Mouse (Mus musculus) intestine, embryonic 15.5 days (tissue): ENCODE data around the gene Nr1h2. TPM values are rescaled to one million over a fixed set of nuclear protein-coding genes. Genes with fewer than 3 reads are reported as not detected.

Source experiments
- ATAC-seq: fragments of 200-750 bp; cut with Nextera tagmentation; 2 replicates; pipeline ENCODE4 v1.8.0; 2017; ENCODE audit warnings: moderate TSS enrichment, moderate library complexity
- H3K27ac ChIP-seq: fragments of 300-500 bp; sonication (generic); 2 replicates; pipeline ENCODE4 v1.5.1; 2015; ENCODE audit warnings: mild to moderate bottlenecking, inconsistent platforms
- H3K27me3 ChIP-seq: fragments of 300-500 bp; sonication (generic); replicated peaks from 2 replicates; pipeline ENCODE4 v1.6.1; 2015; ENCODE audit warnings: inconsistent platforms
- H3K36me3 ChIP-seq: fragments of 300-500 bp; sonication (generic); 2 replicates; pipeline ENCODE4 v1.6.1; 2015; ENCODE audit warnings: inconsistent platforms
- H3K4me1 ChIP-seq: fragments of 300-500 bp; sonication (generic); replicated peaks from 2 replicates; pipeline ENCODE4 v1.6.1; 2015; ENCODE audit warnings: inconsistent platforms
- H3K4me2 ChIP-seq: fragments of 300-500 bp; sonication (generic); replicated peaks from 2 replicates; pipeline ENCODE4 v1.6.1; 2015; ENCODE audit warnings: mild to moderate bottlenecking, inconsistent platforms
- H3K4me3 ChIP-seq: fragments of 300-500 bp; sonication (generic); replicated peaks from 2 replicates; pipeline ENCODE4 v1.5.1; 2015; ENCODE audit warnings: inconsistent platforms
- H3K9ac ChIP-seq: fragments of 300-500 bp; sonication (generic); 2 replicates; pipeline ENCODE4 v1.6.1; 2015; ENCODE audit warnings: inconsistent platforms
- H3K9me3 ChIP-seq: fragments of 300-500 bp; sonication (generic); 2 replicates; pipeline ENCODE4 v1.6.1; 2016; ENCODE audit warnings: inconsistent platforms
- WGBS: fragments of 180-500 bp; shearing (Covaris S2); methylation state at CpG from one replicate; pipeline ENCODE4 v1.1.7; 2015; 5-methylcytosine and 5-hydroxymethylcytosine counted together
- polyA plus RNA-seq: library from polyadenylated mRNA; unstranded; fragments of >200 nt; fragmentation: Nextera tagmentation; extraction: Ambion mirVana; gene quantifications from 2 replicates; pipeline ENCODE4 v1.2.1, GENCODE M21; 2015

Nr1h2 gene
- polyA plus RNA-seq, 1 experiment from 2014 or later = 66.3 TPM

GRCm38 (mm10) chr7:44546274-44546673, 7.5 kb downstream of the Nr1h2 start:
- Histone ChIP-seq H3K4me2 (no peak overlapping the region), H3K4me3 (no peak overlapping the region), H3K27me3 (no peaks in the 10 kb centered on the region), H3K9ac (no peak overlapping the region), H3K9me3 (no peaks in the 10 kb centered on the region), H3K36me3 (peaks cover 25% of the 10 kb centered on the region), H3K27ac (no peak overlapping the region), H3K4me1 (peaks cover 9% of the 10 kb centered on the region)
- ATAC-seq = no peak
- WGBS = 96% methylated on average over 3 of the region's 3 CpGs

- H3K27me3 ChIP-seq = no peaks in the 10 kb centered on the region
- peaks cover 32% of the 10 kb centered on the region for H3K36me3 ChIP-seq
- H3K27ac ChIP-seq = no peak overlapping the region
- peaks cover 9% of the 10 kb centered on the region for H3K4me1 ChIP-seq
- no peak overlapping the region for H3K4me2 ChIP-seq
- H3K4me3 ChIP-seq = no peak overlapping the region
- ATAC-seq = no peak
- 81% methylated on average over 12 of the region's 12 CpGs for WGBS
- no peak overlapping the region for H3K9ac ChIP-seq
- no peaks in the 10 kb centered on the region for H3K9me3 ChIP-seq
Observed at GRCm38 (mm10) chr7:44543071-44543470, 10.7 kb downstream of the Nr1h2 start.

- Histone ChIP-seq H3K27me3 (no peaks in the 10 kb centered on the region), H3K27ac (no peak overlapping the region), H3K9ac (no peak overlapping the region), H3K4me3 (no peak overlapping the region), H3K9me3 (no peaks in the 10 kb centered on the region), H3K36me3 (peaks cover 37% of the 10 kb centered on the region), H3K4me2 (no peak overlapping the region), H3K4me1 (peaks cover 5% of the 10 kb centered on the region)
- no peak for ATAC-seq
- WGBS = 95% methylated on average over 11 of the region's 11 CpGs
Observed at GRCm38 (mm10) chr7:44542555-44542954, 11.2 kb downstream of the Nr1h2 start.

- no peak for ATAC-seq
- Histone ChIP-seq H3K27me3 (no peaks in the 10 kb centered on the region), H3K4me3 (no peak overlapping the region), H3K9ac (no peak overlapping the region), H3K36me3 (peaks cover 58% of the 10 kb centered on the region), H3K4me1 (no peaks in the 10 kb centered on the region), H3K27ac (no peak overlapping the region), H3K9me3 (no peaks in the 10 kb centered on the region), H3K4me2 (no peak overlapping the region)
- 90% methylated on average over 41 of the region's 41 CpGs for WGBS
Observed at GRCm38 (mm10) chr7:44538756-44539624, 14.8 kb downstream of the Nr1h2 start.

GRCm38 (mm10) chr7:44537496-44537895, 16.3 kb downstream of the Nr1h2 start:
- Histone ChIP-seq H3K4me3 (no peak overlapping the region), H3K27ac (no peak overlapping the region), H3K4me2 (no peak overlapping the region), H3K9me3 (no peaks in the 10 kb centered on the region), H3K27me3 (no peaks in the 10 kb centered on the region), H3K36me3 (peaks cover 63% of the 10 kb centered on the region), H3K9ac (no peak overlapping the region), H3K4me1 (no peaks in the 10 kb centered on the region)
- ATAC-seq = no peak
- 95% methylated on average over 13 of the region's 13 CpGs for WGBS

- WGBS = 75% methylated on average over 7 of the region's 7 CpGs
- no peak overlapping the region for H3K4me2 ChIP-seq
- no peak overlapping the region for H3K27ac ChIP-seq
- peaks cover 60% of the 10 kb centered on the region for H3K36me3 ChIP-seq
- no peaks in the 10 kb centered on the region for H3K4me1 ChIP-seq
- H3K9ac ChIP-seq = no peak overlapping the region
- no peaks in the 10 kb centered on the region for H3K27me3 ChIP-seq
- no peak for ATAC-seq
- no peak overlapping the region for H3K4me3 ChIP-seq
- no peaks in the 10 kb centered on the region for H3K9me3 ChIP-seq
Observed at GRCm38 (mm10) chr7:44537009-44537408, 16.7 kb downstream of the Nr1h2 start.

GRCm38 (mm10) chr7:44536590-44536968, 17.2 kb downstream of the Nr1h2 start:
- no peak for ATAC-seq
- H3K9ac ChIP-seq = no peak overlapping the region
- H3K9me3 ChIP-seq = no peaks in the 10 kb centered on the region
- no peak overlapping the region for H3K4me2 ChIP-seq
- WGBS = 85% methylated on average over 6 of the region's 6 CpGs
- no peaks in the 10 kb centered on the region for H3K27me3 ChIP-seq
- no peak overlapping the region for H3K27ac ChIP-seq
- H3K36me3 ChIP-seq = peaks cover 57% of the 10 kb centered on the region
- H3K4me3 ChIP-seq = no peak overlapping the region
- no peaks in the 10 kb centered on the region for H3K4me1 ChIP-seq

- no peak overlapping the region for H3K4me2 ChIP-seq
- no peaks in the 10 kb centered on the region for H3K27me3 ChIP-seq
- H3K4me3 ChIP-seq = no peak overlapping the region
- H3K9ac ChIP-seq = no peak overlapping the region
- 92% methylated on average over 27 of the region's 27 CpGs for WGBS
- no peak overlapping the region for H3K27ac ChIP-seq
- peaks cover 54% of the 10 kb centered on the region for H3K36me3 ChIP-seq
- no peaks in the 10 kb centered on the region for H3K4me1 ChIP-seq
- ATAC-seq = no peak
- H3K9me3 ChIP-seq = no peaks in the 10 kb centered on the region
Observed at GRCm38 (mm10) chr7:44535657-44536589, 17.8 kb downstream of the Nr1h2 start.

GRCm38 (mm10) chr7:44534656-44535441, 18.9 kb downstream of the Nr1h2 start:
- Histone ChIP-seq H3K27me3 (no peaks in the 10 kb centered on the region), H3K27ac (no peak overlapping the region), H3K9ac (no peak overlapping the region), H3K4me1 (no peaks in the 10 kb centered on the region), H3K9me3 (no peaks in the 10 kb centered on the region), H3K36me3 (peaks cover 44% of the 10 kb centered on the region), H3K4me2 (no peak overlapping the region), H3K4me3 (no peak overlapping the region)
- no peak for ATAC-seq
- WGBS = 86% methylated on average over 19 of the region's 19 CpGs

- no peak overlapping the region for H3K9ac ChIP-seq
- H3K27me3 ChIP-seq = no peaks in the 10 kb centered on the region; the same call in 1 of the 2 replicates
- no peak overlapping the region for H3K27ac ChIP-seq
- no peak for ATAC-seq
- no peak overlapping the region for H3K4me2 ChIP-seq
- H3K4me3 ChIP-seq = no peak overlapping the region
- no peaks in the 10 kb centered on the region for H3K4me1 ChIP-seq
- WGBS = 88% methylated on average over 13 of the region's 13 CpGs
- H3K9me3 ChIP-seq = no peaks in the 10 kb centered on the region
- peaks cover 42% of the 10 kb centered on the region for H3K36me3 ChIP-seq
Observed at GRCm38 (mm10) chr7:44534242-44534641, 19.5 kb downstream of the Nr1h2 start.

GRCm38 (mm10) chr7:44533746-44534045, 20.1 kb downstream of the Nr1h2 start:
- Histone ChIP-seq H3K27ac (no peak overlapping the region), H3K36me3 (peaks cover 40% of the 10 kb centered on the region), H3K27me3 (no peaks in the 10 kb centered on the region; the same call in 1 of the 2 replicates), H3K4me2 (no peak overlapping the region), H3K4me3 (no peak overlapping the region), H3K9ac (no peak overlapping the region), H3K4me1 (no peaks in the 10 kb centered on the region), H3K9me3 (no peaks in the 10 kb centered on the region)
- 76% methylated on average over 12 of the region's 12 CpGs for WGBS
- no peak for ATAC-seq
